Mouse (Mus musculus) heart, adult 2 months (tissue): ENCODE measurements around the gene Reep3.
"Not testable (repeated sequence)": the region's sequence is repeated elsewhere in the genome, so short reads cannot be mapped to it uniquely, and the experiment has no call there.

Source experiments
- CTCF ChIP-seq: fragments of 200-600 bp; IDR thresholded peaks from 2 replicates; pipeline ENCODE4 v1.8.1; 2022; ENCODE audit warnings: antibody characterized with exemption, mild to moderate bottlenecking, moderate library complexity
- EP300 ChIP-seq: fragments of 200-500 bp; IDR thresholded peaks from 2 replicates; pipeline ENCODE4 v1.6.1; 2011; ENCODE audit warnings: low read depth, low read length, control low read depth; ENCODE audit not compliant: insufficient read depth

DNA sequence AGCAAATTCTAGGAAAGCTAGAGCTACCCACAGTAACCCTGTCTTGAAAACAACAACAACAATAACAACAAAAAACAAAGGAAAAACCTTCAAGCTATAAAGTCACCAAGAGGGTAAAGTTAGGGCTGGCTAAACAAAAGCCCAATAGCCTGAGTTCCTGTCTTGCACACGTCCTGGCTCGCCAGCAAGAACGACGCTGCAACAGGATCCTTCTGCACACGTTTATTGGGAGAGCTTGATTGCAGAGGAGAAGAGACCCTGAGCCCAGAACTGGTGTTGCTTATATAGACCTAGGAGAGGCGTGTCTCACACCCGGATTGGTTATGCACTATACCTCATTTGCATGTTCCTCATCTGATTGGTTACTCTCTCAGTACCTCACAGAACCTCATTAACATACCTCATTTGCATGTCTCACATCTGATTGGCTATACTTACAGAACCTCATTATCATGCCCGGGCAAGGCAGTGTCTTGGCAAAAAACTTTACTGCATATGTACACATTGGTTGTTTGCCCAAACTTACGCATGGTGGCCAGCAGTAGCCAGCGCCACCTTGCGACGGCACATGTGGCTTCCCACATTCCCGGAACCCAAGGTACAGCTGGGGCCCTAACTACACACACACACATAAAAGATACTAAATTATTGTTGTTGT is 95.7 kb downstream of the Reep3 start:
- not testable (repeated sequence) for TF ChIP-seq CTCF, EP300
